Mouse (Mus musculus) megakaryocyte, adult 5-6 weeks (primary cell): Measurements from ENCODE around the gene Spata5. TPM values are rescaled to one million over a fixed set of nuclear protein-coding genes. Genes with fewer than 3 reads are reported as not detected.
A peak's percentile ranks its signal among the peaks of the same experiment; 100 is the strongest.

ENCODE experiments used
- ATAC-seq: 2 replicates; pipeline ENCODE4 v1.8.0; 2016; ENCODE audit warnings: mild to moderate bottlenecking, inconsistent platforms; ENCODE audit not compliant: poor library complexity, severe bottlenecking
- total RNA-seq, 2 experiments: library from RNA; stranded (forward) in 1 of 2; stranded (reverse) in 1 of 2; fragments of 153-499, 151-499 nt in 1 of 2; fragments of 221-1000, 200-1000 nt in 1 of 2; gene quantifications; 2 replicates each; pipeline versions ENCODE4 v1.2.3 to v1.2.4; 2015 to 2017

Spata5 gene
- total RNA-seq, 2 experiments from 2014 or later = 62.5 to 93.8 TPM

DNA sequence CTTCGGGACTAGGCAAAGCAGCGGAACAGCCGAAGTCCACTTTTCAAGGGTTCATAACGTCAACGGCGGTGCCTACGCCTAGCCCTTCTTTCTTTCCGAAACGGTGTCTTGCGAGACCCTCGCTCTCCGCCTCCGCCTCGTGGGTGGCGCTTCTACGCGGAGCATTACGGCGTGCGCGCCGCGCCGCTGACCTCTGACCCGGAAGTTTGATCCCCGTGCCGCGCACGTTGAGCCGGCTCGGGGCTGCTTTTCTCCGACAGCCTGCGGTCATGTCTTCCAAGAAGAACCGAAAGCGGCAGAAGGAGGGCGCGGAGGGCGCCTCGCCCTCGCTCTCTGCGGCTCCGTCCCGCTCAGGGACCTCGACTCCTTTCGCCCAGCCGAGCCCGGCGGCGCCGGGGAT is 376 bp downstream of the Spata5 start, which contains the start of gene Nudt6:
Gene Nudt6, minus strand, starts transcription at position 140 of the 400 bp plus-strand sequence.
- peak; percentile 69 for ATAC-seq

DNA sequence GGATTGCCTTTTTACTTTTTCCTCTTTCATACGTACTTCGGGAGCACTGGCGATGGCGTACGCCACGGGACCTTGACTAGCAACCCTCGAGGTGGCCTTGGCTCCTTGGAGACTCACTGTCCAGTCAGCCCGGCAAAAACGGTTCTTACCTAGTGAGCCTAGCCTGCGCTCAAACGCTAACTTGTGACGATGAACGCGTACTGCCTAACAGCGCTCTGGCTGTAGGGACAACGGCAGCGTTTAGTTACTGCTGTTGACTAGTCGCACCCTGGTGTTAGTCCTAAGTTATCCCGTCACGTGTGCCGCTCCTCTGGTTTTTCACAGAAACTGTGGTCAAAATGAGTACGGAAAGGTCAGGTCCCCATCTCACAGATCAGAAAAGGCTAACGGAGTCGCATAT is 945 bp downstream of the Spata5 start:
- 0 out of 2 replicates have a peak, but pooled peaks have one; percentile 5 for ATAC-seq

GRCm38 (mm10) chr3:37421179-37421578 is 1.5 kb downstream of the Spata5 start:
- no peak for ATAC-seq

GRCm38 (mm10) chr3:37426069-37426468 is 6.4 kb downstream of the Spata5 start:
- ATAC-seq = no peak

DNA sequence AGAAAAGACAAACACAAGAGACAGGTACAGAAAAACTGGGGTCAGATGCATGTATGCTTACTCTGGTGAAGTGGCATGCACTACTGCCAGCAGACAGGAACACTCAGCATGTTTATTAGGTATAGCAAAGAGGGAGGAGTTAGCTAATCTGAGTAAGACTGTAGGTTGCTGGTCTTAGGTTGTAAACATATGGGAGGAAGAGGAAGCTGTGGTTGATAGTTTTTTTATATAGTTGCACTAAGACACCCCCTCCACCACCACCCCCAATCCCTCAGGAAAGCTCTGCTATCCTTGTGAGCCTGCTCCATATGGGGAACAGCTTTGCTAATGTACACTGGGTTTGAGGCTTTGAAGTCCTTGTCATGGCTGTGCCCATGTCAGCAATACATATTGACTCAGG is 10.7 kb downstream of the Spata5 start:
- no peak for ATAC-seq

- ATAC-seq = no peak
These were observed 20.1 kb downstream of the Spata5 start for GRCm38 (mm10) chr3:37439770-37440169.

- no peak for ATAC-seq
These were observed 23.7 kb downstream of the Spata5 start for GRCm38 (mm10) chr3:37443409-37443808.

GRCm38 (mm10) chr3:37455992-37456391 is 36.3 kb downstream of the Spata5 start:
- ATAC-seq = no peak

GRCm38 (mm10) chr3:37468170-37468569 is 48.5 kb downstream of the Spata5 start:
- no peak for ATAC-seq

DNA sequence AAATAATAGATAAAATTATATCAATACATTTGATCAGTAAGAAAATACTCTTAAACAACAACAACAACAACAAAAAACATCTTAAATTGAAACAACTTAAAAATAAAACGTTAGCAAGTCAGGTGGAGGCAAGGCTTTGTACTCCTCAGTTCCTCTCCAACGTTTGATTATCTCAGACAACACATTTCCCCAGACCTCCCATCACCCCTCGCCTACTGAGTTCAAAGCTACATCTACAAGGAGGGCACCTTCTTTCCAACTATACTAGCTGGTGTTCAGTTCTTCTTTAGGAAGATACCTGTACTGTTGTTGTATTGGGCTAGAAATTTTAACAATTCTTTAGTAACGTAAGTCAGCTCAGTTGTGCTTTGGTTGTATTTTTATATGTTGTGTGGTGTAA is 49.7 kb downstream of the Spata5 start:
- no peak for ATAC-seq

DNA sequence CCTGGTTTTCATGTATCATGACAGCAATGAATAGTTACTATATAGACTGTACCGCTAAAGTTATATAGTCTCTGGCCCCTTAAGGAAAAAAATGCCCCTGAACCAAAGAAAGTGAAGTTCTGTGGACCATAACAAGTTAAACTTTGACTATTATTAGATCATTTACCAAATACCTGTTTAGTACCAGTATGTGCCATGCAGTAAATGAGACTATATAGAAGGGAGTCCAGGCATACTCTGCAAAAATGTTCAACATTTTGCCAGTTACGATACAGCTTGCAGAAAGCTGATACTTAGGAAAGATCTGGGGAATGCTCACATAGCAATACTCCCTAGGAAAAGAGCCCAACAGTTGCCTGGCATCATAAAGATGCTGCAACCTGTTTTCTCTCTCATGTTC is 51.2 kb downstream of the Spata5 start:
- no peak for ATAC-seq

- no peak for ATAC-seq
These were observed 52.8 kb downstream of the Spata5 start for GRCm38 (mm10) chr3:37472461-37472860.

- no peak for ATAC-seq
These were observed 56.8 kb downstream of the Spata5 start for GRCm38 (mm10) chr3:37476485-37476884.

DNA sequence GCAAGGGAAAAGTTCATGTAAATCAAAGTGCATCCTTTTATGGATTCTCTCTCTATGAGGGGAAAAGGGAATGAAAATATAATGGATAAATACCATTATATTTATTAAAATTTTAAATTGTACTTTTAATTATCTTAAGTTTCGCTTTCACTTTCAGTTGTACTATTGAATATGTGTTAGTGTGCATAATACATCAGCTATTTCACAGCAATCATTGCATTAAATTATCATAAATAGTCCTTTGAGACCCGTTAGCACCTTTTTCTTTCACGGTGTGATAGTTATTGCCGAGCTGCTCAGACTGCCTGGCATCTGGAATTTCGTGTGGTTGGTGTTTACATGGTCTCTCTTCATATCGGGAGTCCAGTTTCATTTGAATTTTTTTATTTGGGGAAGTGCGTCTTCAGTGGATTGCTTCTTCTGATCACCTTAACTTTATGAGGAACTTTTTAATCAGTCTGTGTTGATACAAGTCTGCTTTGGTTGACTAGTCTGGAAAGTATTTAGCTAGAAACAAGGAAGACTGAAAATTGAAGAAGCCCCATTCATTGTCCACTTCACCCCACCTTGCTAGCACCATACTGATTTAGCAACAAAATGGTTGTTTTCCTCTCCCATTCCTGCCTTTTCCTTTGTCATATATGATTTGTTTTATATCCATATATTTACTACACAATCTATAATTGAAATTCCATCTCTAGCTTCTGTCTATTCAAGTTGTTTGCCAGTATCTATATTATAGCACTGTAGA is 57.9 kb downstream of the Spata5 start:
- ATAC-seq = no peak

GRCm38 (mm10) chr3:37479771-37480170 is 60.1 kb downstream of the Spata5 start:
- no peak for ATAC-seq

GRCm38 (mm10) chr3:37481295-37481694 is 61.6 kb downstream of the Spata5 start:
- no peak for ATAC-seq

GRCm38 (mm10) chr3:37482720-37483119 is 63.0 kb downstream of the Spata5 start:
- ATAC-seq = no peak

GRCm38 (mm10) chr3:37483709-37484265 is 64.1 kb downstream of the Spata5 start:
- ATAC-seq = no peak

- no peak for ATAC-seq
These were observed 67.9 kb downstream of the Spata5 start for GRCm38 (mm10) chr3:37487639-37488038.

- ATAC-seq = no peak
These were observed 68.5 kb downstream of the Spata5 start for GRCm38 (mm10) chr3:37488173-37488572.

DNA sequence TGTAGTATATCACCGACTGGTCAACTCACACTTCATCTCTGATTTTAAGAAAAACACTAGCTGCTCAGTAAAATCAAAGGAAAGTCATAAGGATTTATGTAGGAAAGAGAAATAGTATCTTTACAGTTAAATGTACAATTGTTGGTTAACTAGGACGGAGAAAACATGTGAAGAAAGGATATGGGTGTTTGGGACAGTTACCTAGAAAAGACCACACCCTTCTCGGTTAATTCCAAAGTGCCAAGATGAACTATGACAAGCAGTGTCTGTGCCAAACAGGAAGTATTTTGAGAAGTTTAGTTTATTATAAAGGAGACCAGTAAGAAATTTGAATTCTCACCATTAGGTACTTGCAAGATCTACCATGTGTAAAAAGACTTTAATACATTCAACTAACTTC is 70.3 kb downstream of the Spata5 start:
- no peak for ATAC-seq

- ATAC-seq = peak; percentile 40; the same call in 1 of the 2 replicates
These were observed 81.2 kb downstream of the Spata5 start for GRCm38 (mm10) chr3:37500939-37501338.
